Mouse (Mus musculus) lung, postnatal 4 days (tissue): ENCODE results near the gene Fam221b.

Source experiments
- DNase-seq, 2 experiments: peaks; one replicate each; pipeline ENCODE4 v3.0.0; 2021

The Fam221b gene

GRCm38 (mm10) chr4:43656339-43657109, 12.4 kb downstream of the Fam221b start, which contains the start of gene Hint2:
Gene Hint2, minus strand, starts transcription at chr4:43656466.
- peak; percentile 94 to 96 for DNase-seq

GRCm38 (mm10) chr4:43655656-43656338, 13.1 kb downstream of the Fam221b start:
- no peak for DNase-seq

- peak; percentile 66 to 79 for DNase-seq
Observed at GRCm38 (mm10) chr4:43653161-43654015, 15.6 kb downstream of the Fam221b start, which contains the start of gene Spag8. Gene Spag8, minus strand, starts transcription at chr4:43653594.

- DNase-seq = no peak
Observed at GRCm38 (mm10) chr4:43652726-43653125, 16.2 kb downstream of the Fam221b start.

- no peak for DNase-seq
Observed at GRCm38 (mm10) chr4:43649783-43650182, 19.2 kb downstream of the Fam221b start.

DNA sequence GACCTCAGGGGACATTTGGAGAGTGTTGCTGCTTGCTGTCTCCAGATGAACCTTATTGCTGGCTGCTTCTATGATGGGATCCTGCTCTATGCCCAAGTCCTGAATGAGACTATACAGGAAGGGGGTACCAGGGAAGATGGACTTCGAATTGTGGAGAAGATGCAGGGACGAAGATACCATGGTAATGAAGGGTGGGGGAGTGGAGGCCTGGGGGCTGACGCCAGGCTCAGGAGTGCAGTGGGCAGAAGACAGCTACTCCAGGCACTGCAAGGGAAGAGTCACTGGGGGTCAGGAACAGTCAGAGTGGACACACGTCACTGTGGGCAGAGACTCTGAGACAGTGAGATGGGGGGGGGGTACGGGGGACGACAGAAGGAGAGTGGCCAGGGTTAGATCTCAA, 28.5 kb downstream of the Fam221b start:
- DNase-seq = peak in 1 of 2 experiments; percentile 12

DNA sequence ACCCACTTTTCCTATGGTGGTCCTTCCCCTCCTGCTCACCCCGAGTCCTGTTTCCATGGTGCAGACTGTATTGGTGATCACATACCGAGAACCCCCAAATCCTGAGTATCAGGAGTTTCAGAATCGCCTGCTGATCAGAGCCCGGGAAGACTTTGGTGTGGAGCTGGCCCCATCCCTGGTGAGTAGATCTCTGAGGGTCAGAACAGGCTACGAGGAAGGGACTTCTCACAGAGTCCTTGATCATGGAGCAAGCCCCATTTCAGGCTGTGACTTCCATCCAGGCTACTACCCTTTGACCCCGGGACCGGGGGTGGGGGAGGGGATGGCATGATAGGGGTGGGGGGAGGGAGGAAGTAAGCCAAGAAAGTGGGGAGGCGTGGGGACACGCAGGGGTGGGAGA, 28.9 kb downstream of the Fam221b start:
- DNase-seq = peak in 1 of 2 experiments; percentile 12

DNA sequence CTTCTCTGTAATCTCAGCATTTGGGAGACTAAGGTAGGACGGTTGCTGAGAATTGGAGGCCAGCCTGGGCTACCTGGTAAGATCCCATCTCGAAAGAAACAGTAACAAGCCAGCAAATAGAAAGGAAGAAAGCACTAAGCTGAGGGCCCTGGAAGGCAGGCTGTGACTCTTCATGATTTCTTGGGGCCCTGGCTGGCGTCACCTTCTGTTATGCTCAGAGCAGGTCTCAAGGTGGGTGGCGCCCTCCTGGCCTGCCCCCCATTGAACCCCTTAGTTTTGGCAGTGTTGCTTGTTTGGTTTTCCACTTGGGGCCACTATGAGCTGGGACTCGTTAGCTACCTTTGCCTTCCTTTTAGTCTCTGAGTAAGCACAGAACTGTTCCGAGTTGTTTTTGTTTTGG, 32.2 kb downstream of the Fam221b start:
- peak in 1 of 2 experiments; percentile 17 for DNase-seq

DNA sequence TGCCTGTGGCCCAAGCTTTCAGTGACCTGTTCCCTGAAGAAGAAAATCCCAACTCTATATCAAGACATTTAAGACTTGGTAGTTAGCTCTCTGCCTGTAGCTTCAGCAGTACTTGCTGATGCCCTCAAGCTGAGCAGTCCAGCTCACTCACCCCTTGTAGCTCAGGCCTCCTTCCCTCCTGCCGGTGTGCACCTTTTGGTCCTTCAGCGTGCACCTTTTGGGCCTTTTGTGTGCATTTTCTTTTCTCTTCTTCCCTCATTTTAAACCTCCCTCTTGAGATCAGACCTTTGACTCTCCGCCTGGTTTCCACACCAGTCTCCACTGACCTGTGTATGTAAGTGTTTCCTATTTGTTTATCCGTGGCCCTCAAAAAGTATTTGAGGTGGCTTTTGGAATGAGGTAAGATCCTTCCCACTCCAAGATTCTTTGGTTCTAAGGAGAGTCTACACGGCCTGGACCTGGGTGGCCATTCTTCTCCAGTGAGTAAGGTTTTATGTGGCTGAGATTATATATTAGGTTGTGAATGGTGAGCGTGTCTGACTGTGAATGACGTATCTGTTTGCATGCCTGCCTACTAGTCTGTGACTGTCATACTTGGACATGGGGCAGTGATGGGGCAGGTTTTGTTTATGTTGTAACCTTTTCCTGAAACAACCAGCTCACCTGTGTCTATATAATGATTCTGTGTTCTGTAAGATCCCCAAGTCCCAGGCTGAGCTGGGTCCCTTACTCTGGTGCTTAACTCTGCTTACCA, 34.1 kb downstream of the Fam221b start:
- DNase-seq = peak in 1 of 2 experiments; percentile 16

DNA sequence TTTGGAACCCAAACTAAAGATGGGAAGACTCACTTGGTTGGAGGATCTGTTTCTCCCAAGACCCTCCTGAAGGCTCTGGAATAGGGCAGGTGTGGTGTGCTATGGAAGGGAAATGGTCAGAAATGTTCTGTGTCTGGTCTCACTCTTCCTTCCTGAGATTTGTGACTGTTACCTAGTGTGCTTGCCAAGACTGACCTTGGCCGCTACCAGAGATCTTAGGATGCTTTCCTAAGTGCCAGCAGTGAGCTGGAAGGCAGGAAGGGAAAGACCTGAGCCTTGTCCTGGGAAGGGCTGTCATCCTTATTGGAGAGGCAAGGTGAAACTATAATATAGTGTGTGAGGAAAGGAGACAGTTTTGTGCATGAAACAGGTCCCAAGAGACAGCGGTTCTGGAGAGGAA, 35.2 kb downstream of the Fam221b start:
- DNase-seq = no peak

- DNase-seq = peak in 1 of 2 experiments; percentile 20
Observed at GRCm38 (mm10) chr4:43633296-43633695, 35.6 kb downstream of the Fam221b start.

GRCm38 (mm10) chr4:43631956-43632920, 36.7 kb downstream of the Fam221b start:
- peak in 1 of 2 experiments; percentile 40 for DNase-seq

- DNase-seq = peak; percentile 59 to 78
Observed at GRCm38 (mm10) chr4:43631046-43631955, 37.6 kb downstream of the Fam221b start, which contains the start of gene Npr2. Gene Npr2, plus strand, starts transcription at chr4:43631935.

DNA sequence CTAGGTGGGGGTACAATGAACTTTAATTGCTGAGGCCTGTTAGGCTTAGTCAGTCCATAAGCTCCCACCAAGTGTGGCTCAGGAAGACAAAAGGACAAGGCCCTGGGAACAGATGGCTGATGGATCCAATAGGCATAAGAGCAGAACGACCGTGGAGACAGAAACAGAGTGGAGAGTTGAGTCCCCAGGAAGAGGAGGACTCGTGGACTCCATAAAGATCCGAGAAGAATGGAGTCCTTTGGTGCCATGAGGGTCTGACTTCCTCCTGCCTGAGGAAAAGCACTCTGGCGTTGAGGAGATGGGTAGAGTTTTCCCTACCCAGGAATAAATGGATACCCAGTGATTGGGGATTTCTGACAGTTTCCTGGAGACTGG, 38.3 kb downstream of the Fam221b start:
- DNase-seq = no peak

DNA sequence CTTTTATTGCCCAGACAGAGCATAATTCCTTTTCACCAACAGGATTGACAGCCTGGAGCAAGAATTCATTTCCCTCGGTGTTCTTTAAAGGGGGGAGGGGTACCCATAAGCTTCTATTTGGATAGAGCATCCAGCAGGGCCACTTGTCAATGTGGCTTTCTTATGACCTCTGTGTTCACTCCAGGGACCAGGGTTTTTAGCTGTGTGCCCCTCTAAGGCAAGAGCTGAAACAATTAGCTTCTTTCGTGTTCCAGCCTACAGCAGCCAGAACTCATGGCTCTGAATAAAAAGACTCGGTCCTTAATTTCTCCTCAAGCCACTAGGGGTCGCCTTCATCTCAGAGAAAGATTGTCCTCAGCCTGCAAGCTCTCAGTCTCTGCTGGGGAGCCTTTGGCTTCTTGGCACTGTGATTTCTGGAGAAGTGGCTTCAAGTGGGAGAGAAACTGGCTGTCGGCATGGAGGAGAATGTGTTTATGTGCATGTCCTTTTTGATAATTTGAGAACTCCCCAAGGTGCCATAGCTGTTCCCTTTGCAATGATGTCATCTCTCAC, 38.8 kb downstream of the Fam221b start:
- DNase-seq = peak; percentile 71 to 87

DNA sequence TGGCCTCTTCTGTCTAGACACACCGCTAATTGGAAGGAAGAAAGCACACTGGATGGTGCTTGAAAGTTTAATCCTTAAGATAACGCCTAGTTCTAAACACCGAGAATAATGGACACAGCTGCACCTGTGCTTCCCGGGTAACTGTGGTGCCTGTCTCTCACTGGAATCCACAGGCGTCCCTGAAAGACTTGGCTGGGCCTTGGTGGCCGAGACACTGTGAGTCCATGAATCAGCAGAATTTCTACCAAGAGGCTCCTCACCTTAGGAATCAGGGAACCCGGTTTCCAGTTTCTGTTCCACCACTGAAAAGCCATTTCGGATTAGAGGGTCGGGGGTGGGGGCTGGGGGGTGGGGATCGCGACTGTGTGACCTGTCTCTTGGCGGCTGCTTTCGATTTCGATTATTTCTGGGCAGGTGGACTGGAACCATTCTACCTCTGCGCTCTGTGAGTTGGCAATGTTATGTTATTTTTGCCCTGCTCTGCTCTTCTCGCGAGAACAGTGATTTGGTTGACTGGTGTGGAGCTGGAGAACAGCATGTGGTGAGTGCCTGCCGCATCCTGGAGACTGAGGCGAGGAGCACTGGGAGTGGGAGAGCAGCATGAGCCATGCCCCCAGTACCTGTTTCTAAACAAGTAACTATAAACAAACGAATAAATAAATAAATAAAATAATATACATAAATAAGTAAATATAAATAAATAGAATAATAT, 39.7 kb downstream of the Fam221b start:
- DNase-seq = peak in 1 of 2 experiments; percentile 19

- DNase-seq = no peak
Observed at GRCm38 (mm10) chr4:43620146-43620778, 48.7 kb downstream of the Fam221b start.

- peak; percentile 53 to 74 for DNase-seq
Observed at GRCm38 (mm10) chr4:43613060-43613730, 55.8 kb downstream of the Fam221b start.
